Mouse (Mus musculus): ENCODE measurements around the gene Faf1.

The Faf1 gene

DNA sequence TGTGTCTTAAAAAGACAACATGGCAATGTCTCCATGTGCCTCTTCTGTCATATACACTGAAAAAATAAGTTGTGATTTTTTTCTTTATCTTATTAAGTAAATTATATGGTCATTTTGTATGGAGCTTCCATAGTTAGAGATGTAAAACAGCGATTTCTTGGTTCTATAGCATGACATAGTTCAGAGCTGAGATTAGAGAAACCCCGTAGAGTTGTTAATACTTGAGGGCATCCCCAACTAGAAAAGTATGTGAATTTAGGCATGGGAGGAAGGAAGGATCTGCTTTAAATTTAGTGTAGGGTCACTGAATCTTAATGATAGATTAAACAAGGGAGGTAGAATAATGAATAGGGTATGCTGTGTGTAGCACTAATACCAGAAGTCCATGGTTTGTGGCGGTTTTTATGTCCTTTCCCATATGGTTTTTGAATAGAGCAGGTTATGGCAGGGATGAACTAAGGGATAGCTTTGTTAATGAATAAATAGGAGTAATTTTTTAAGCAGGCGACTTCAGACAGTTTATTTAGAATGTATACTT is 106.3 kb downstream of the Faf1 start:
- no peak for DNase-seq (ENCODE audit: low spot score in 2 of 2)

DNA sequence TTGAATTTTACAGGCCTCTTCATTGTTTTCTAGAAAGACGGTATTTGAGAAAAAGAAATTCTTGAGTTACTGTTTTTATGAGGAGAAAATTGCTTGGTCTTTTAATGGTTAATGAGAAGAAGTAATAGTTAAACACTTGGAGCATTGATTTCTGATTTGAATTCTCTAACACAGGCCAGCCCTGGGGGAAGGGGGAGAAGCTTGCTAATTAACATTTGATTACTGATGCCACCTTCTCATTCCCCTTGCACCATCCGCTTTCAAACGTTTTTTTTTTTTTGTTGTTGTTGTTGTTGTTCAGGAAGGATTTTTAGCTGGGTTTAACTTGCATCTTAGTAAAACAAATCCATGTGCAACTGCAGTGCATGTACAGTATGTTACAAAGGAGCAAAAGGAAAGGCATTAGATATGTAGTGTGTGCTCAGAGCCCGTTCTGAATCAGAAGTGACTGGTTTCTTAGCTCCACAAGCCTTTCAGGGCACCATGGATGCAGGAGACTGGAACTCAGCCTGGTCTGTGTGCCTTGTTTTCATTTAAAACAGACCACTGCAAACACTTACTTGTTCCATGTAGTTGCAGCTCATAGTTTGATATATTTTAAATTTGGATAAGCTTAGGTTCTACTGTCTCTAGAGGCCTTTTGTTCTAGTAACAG is 113.1 kb downstream of the Faf1 start:
- no peak for DNase-seq (ENCODE audit: low spot score in 2 of 2)

DNA sequence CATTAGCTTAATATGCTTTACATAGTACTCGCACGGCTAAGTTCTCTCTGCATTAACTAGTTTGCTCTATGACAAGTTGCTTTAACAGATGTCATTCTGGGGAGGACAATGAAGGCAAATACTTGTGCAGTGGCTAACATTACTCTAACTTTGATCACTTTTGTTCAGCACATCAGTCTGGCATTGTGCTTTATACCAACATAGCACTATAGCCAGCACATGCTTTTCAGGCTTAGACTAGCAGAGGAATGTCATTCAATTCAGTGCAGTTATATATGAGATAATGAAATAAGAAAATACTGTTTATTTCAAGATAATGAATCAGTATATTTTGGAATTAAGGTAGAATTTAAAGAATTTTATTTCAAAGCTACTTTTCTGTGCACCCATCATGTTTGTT is 115.9 kb downstream of the Faf1 start:
- DNase-seq (ENCODE audit: low spot score in 2 of 2): no peak

DNA sequence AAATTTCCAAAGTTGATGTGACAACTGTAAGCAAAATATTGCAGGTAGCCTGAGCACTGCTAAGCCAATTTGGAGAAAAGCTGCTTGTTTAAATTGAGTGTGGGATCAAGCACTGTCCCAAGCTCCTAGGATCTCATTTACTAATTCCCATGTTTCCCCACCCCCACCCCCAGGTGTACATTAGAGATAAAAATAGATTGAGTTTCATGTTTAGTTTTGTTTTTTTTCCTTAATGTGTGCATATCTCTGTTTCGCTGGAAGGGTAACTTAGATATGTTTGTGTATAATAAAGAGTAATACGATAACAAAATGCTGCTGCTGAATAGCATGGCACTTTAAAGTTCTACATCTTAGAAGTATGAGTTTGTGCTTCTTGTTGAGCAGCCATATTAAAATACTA is 116.7 kb downstream of the Faf1 start:
- DNase-seq (ENCODE audit: low spot score in 2 of 2): no peak

DNA sequence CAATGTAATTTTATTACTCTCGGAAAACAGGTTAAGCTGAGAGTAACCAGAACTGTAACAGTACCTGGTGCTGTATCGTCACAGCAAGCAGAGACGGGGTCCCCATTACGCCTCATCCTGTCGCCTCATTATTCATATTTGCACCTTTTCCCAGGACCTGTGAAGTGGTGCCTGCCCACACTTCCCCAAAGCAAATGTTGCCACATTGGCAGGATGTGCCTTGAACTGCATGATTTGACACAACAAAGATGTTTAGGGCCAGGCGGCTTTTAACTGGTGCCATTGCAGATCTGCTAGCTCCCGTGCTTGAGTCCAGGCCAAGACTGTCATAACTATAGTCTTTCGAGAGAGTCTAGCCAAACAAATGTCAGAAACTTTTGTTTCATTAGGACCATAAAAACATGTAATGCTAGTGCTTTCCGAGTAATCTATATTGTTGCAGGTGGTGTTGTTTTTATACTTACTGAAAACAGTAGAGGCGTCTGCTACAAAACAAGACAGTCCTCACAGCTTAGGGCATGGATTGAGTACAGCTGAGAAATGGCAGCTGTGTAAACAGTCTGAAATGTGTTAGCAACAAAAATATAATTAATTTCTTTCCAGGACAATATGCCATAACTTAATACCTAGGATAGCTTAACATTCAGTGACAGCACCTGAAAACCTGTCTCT is 121.3 kb downstream of the Faf1 start:
- DNase-seq (ENCODE audit: low spot score in 2 of 2): no peak

DNA sequence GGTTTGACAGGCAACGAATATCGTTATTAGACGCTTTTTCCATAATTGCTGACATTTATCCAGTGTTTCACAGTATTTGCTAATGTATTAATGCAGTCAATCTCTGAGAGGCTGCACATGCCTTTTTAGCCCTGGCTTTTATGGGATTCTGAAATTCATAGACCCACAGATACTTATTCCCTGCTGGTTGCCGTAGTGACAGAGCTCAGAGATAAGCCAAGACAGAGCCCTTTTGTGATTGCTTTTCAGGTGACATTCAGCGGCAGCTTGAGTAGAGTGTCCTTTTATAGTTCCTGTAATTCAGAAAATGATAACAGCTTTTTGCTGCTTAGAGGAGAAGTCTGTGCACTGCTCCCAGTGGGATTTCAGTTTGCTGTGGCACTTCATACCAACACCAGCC is 130.0 kb downstream of the Faf1 start:
- no peak for DNase-seq (ENCODE audit: low spot score in 2 of 2)

DNA sequence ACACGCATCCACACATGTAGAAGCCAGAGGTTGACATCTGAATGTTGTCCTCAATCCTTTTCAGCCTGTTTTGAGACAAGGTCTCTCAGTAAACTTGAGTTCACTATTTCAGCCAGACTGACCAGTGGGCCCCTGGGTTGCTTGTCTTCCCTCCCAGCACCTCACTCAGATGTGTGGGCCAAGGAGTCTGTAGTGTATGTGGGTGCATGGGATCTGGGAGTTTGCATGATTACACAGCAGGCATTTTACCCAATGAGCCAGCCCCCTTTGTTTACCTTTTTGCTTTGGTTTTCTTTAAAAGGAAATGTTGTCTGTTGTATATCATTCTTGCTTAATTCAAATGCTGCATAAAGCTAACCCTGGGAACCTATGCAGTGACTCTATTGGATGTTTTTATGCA is 138.8 kb downstream of the Faf1 start:
- DNase-seq (ENCODE audit: low spot score in 2 of 2): no peak

DNA sequence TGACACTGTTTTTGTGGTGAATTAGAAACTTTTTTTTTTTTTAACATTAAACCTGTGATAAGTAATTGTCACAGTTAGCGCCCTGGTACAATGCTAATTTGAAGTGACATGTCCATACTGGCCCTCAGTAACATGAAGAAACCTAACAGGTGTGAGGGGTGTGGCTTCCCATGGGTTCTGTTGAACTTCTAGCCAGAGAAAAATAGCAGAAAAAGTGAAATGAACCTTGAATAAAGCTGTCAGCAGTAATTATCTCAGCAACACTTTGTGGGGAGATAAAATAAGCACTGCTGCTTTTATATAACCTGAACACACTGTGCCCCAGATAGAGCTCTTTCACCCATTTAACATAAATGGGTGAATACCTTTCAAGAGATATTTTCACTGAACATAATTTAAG is 139.2 kb downstream of the Faf1 start:
- DNase-seq (ENCODE audit: low spot score in 2 of 2): no peak

DNA sequence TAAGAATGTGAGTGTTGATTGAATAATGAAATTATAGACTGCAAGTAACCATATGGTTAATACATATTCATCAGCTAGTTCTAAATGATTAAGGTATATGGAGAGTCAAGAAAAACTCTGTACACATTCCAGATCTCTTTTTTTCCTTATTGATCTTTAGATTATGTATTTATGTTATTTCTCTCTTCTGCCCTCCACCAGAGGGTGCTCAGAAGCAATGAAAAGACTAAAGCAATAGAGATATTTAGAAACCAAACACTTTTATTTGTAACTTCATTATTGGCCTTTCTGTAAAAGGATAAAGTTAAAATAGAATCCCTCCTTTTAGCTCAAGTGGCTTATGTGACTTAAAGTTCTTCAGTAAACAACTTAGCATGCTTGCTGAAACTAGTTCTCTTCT is 143.1 kb downstream of the Faf1 start:
- no peak for DNase-seq (ENCODE audit: low spot score in 2 of 2)

DNA sequence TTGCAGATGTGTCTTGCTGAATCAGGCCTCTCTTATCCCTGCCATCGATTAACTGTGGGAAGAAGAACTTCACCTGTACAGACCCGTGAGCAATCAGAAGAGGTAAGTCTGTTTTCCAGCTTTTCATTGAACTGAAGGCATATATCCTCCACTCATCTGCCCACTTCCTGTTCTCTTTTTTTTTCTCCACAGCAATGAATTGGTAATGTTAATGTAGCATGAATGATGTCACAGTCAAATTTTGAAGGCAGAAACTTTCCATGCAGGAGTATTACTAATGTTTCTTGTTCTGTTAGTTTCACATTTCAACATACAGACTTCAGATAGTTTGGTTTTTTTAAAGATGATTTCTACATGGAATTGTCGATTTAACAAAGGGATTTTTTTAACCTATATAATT is 153.4 kb downstream of the Faf1 start:
- no peak for DNase-seq (ENCODE audit: low spot score in 2 of 2)

DNA sequence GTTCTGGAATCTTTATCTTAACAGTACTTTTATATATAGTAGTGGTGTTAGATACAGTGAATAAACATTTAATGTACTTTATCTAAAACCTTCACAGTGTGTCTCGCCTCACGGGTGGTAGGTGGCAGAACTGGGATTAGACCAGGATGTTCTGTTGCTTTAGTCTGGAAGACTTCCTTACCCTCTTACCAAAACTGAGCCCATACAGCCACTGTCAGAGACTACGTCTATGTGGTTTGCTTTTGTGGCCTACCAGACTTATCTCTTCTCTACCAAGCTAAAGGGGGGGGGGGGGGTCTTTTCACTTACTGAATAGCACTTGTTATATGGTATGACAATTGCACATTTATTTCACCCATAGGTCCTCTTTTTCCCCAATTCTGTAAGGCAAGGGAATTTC is 181.5 kb downstream of the Faf1 start:
- no peak for DNase-seq (ENCODE audit: low spot score in 2 of 2)

DNA sequence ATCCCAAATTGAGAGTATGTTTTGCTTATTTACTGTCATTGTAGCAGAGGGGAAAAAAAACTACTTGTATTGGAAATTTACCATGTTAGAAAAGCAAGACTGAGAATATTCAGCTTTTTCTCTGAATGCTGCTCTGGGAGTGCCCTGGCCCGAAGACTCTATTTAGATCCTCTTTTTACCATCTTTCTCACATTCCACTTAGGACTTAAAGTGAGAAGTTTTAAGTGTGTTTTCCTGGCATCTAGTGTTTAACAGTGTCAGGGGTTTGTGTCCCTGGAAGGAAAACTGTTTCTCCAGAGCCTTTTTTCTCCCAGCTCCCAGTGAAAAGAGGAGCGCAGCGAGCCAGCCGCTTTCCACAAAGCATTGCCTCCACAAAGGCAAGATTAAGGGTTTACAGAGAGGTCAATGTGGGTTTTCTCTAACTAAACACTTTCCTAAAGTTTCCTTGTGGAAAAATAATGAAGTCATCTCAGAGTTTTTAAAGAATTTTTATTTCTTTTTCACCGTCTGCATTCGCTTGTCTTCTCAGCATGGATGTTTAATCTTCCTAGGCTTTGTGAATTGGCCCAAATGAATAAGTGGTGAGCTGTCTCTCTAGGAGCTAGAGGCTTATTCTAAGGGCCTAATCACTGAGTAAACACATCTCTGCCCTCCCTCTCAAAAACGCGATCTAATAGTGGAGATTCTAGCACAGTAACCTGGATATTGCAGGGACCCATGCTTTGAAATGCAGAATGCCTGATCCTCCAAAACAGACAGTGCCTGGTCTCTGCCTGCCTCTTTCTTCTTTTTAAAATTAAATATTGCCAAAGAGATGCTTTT is 182.4 kb downstream of the Faf1 start:
- no peak for DNase-seq (ENCODE audit: low spot score in 2 of 2)

DNA sequence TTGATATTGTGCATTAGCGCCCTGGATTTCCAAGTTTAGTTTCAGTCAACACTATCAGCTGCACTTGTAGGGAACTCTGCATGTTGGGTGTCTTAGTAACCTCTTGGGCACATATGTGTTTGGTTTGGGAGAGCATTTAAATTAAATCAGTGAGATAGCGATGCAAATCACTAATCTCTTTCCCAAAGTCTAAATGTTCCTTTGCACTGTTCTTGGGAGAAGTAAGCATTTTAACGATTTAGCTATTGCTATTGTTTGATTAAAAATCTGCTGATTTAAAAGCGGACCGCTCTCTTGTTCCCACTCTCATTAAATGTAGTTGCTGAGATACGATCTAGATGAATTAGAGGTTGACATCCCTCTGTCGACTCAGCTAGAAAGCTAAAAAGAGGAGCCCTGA is 183.0 kb downstream of the Faf1 start:
- DNase-seq (ENCODE audit: low spot score in 2 of 2): no peak

DNA sequence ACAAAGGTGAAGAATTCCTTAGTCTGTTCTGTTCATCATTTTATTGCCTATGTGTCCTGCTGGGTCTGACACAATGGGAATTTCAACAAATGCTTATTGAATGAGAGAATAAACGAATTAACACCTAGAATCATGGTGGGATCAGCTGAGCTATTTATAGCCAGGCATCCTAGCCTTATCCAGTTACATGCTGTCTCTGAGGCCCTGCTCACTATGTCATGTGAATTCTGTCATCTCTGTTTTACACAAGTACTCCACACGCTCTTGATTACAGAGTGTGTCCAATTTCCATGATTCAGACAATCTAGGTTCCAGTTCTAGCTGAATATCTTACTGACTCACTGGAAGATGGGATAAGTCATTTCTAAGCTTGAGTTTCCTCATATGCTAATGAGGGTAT is 183.9 kb downstream of the Faf1 start:
- no peak for DNase-seq (ENCODE audit: low spot score in 2 of 2)

DNA sequence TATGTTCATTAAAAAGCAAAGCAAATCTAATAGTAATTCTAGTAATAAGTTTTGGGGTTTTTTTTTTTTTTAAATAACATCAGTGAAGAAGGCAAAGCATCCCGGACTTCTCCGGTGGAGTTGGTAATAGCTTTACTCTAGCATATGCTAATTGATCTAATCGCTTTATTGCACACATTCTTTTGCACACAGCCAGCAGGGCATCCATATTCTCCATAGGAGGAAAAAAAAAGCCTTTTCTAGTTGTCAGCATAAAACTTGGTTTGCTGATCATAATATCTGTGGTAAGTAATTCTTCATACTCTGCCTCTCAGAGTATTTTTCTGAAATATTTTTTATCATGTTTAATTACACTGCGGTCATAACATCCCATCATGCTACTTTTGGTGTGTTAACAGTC is 185.9 kb downstream of the Faf1 start:
- no peak for DNase-seq (ENCODE audit: low spot score in 2 of 2)

DNA sequence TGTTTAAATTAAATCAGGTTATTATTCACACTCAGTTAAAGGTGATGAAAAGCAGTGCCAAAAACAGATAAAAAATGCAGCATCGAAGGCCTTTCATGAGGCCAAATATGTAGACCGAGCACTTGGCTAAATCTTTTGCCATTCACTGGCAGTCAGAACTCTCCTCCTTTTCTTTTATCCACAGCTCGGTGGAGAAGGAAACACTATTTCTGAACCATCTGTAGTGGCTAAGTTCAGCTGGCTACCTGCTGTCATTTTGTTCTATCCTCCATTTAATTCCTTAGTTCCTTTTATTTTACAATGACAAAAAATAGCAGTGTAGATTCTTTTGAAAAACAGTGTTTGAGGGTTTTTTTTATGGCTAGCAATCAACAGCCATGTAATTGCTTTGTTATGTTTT is 186.6 kb downstream of the Faf1 start:
- no peak for DNase-seq (ENCODE audit: low spot score in 2 of 2)

DNA sequence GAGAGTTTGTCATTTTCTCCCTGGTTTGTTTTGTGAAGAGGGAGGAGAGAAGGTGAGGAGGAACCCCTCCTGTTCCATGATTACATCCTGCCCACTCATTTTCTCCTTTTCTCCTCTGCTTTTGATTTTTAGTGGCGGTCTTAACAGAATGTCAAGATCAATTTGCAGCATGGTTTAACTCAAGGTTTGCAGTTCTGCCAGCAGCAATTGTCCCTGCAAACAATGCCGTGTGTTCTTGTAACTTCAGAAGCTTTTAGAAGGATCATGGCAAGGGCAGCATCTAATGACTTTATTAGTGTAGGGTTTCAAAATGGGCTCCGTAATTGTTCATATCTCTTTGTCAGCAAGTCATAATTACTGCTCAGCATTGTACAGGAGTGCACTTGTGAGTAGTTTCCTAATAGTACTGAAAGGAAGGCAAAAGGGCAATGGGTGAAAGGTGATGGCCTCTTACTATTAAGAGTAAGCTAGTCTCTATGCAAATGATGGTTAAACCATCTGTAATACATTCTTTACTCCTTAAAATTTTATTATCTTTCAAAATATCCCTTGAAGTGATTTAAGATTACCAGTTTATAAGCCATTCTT is 192.6 kb downstream of the Faf1 start:
- DNase-seq (ENCODE audit: low spot score in 2 of 2): no peak

DNA sequence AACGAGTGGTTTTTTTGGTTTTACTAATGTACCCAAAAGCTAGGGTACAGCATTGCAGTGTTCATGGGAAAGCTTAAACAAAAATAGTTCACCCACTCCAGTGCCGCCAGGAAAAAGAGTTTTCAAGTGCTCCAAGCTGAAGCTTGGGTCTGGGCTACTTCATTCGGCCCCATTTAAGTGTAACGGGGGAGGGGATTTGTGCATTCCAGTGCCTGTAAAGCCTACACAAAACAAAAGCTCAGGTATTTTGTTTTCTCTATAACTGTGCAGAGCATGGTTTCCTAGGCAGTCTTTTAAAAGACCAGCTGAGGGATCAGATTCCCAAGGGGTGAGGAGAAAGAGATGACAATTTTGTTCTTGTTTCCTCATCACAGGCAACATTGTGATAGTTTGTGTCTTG is 207.9 kb downstream of the Faf1 start:
- DNase-seq (ENCODE audit: low spot score in 2 of 2): no peak

DNA sequence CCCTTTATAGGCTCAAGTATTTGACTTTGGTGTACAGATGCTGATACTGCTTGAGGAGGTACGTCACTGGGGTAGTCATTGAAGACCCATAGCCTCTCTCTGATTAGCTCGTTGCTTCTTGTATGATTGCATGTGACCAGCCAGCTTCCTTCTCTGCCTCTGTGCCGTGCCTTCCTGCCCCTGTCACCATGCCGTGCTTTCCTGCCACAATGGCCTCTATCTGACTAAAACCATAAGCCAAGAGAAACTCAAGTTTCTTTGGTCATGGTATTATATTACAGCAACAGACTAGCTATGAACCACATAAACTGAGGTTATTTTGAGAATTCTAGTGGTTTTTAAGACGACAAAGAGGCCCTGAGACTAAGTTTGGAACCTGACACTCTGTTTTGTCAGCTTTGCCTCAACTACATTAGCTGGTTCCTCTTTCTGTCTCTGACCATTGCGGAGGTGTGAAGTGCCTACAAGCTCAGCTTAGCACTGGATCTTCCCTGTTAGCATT is 211.5 kb downstream of the Faf1 start:
- no peak for DNase-seq (ENCODE audit: low spot score in 2 of 2)

DNA sequence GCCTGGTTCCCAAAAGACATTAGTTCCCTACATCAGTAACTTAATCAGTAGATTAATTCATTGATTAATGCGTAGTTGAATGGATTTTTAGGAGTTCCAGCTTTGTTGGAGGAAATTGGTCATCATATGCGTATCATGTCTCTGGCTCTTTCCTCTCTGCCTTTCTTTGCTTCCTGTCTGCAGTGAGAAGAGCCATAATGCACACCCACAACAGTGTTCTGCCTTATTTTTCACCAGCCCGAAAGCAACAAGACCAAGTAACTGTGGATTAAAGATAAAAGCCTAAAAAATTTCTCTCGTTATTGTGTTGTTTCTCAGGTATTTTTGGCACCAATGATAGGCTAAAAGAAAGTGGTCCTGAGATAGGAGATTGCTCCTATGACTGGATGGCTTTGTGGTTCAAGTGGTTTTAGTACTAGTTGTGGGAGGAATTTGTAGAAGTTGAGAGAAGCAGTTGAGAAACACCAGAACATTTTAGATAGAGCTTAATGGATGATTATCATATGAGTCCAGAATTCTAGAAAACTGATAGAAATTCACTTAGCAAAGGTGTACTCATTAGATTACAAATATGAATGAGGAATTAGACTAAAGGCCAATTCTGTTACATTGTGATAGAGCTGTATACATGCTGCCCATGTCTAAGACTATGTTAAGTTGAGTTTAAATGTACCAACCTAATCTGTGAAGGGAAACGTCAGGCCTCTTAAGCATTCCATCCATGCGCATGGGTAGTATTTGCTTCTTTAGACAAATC is 221.6 kb downstream of the Faf1 start:
- no peak for DNase-seq (ENCODE audit: low spot score in 2 of 2)

DNA sequence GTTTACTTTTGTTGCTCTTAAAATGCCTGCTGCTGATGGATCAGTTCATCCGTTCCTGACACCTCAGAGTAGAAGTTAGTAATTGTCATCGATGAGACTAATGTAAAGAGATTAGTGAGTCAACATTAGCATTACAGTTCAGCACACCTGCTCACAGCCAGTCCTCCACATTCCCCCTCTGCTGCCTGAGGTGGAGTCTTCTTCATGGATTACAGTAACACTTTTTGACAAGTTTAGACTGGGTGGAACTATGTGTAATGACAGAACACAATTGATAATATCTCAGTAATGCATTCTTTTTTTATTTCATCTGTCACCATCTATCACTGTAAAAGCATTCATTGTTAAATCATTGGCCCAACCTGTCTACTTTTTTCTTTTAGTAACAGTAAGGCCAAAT is 224.7 kb downstream of the Faf1 start:
- no peak for DNase-seq (ENCODE audit: low spot score in 2 of 2)

DNA sequence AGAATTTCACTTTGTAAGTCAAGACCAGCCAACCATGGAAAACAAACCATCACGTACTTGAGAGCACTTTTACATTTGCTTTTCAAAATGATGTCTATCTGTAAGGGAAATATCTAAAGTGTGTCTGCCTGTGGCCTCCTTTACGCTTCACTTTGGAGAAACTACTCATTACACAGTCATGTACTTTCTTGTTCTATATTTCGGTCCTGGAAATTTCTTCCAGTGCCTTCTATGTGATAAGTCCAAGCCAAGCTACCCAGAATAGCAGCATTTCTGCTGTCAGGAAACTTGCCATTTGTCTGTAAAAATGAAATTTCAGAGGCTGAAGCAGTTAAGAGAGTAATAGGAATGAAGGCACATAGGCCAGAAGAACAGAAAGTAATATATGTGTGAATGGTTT is 228.1 kb downstream of the Faf1 start:
- no peak for DNase-seq (ENCODE audit: low spot score in 2 of 2)

Measured in frontal cortex, postnatal 25 days (tissue).